Mouse (Mus musculus) ovary, adult 10 weeks (tissue): ENCODE results near the gene Gm28269. TPM values are rescaled to one million over a fixed set of nuclear protein-coding genes. Genes with fewer than 3 reads are reported as not detected.

Experiments
- polyA plus RNA-seq: library from polyadenylated mRNA; stranded (reverse); fragments of 350-450 nt; fragmentation: Illumina TruSeq; extraction: RNeasy Lipid Tissue Mini Kit (QIAGEN cat#74804); gene quantifications from one replicate; pipeline ENCODE4 v1.2.3, GENCODE M21; 2014

The Gm28269 gene
- polyA plus RNA-seq = not detected

DNA sequence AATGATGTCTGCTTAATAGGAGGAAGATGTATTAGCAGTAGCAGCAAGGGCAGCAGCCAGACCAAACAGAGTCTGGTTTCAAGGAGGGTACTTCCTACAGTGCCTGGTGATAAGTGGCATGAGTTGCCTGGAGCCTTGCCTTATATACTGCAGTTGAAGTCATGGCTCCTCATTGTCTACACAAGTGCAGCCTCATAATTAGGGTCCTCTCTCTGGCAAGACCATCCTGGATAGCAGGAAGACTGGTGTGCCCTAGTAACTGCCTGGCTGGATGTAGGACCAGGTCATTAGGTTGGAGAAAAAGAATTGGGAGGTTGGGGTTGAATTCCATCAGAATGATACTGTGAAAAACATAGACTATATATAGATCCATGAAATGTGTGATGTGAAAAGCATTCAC lies at the start of gene Gm28269:
Gm28269 (minus strand) TSS at position 101 of the 400 bp plus-strand sequence.

DNA sequence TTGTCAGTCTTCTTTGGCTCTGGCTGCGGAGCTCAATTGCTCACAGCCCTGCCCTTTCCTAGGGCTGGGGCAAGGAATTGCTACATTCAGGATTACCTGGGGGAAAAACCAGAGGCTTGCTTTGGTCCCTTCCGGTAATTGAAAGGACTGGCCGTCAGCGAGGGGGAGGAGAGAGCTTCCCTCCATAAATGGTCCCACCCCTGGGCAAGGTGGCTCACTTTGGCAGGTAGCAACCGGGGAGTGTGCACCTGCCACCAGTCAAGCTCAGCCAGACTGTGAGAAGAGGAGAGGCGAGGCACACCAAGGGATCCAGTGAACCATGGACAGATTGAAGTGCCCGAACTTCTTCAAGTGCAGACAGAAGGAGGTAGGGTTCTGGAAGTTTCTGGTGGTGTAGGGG lies 30.1 kb downstream of the Gm28269 start, which contains the start of gene Slc6a14:
Slc6a14 (plus strand) TSS at position 68 of the 400 bp plus-strand sequence.

Other genes with a start within 250 kb of the Gm28269 start
- 3.3 TPM for gene Slc6a14, start 30.2 kb downstream of the Gm28269 start, polyA plus RNA-seq